Mouse (Mus musculus) midbrain, embryonic 10.5 days (tissue): ENCODE results near the gene Dnah5. TPM values are rescaled to one million over a fixed set of nuclear protein-coding genes. Genes with fewer than 3 reads are reported as not detected.

ENCODE experiments used
- DNase-seq: peaks from one replicate; pipeline ENCODE4 v3.0.0-alpha.2; 2017; ENCODE audit warnings: low spot score
- H3K27ac ChIP-seq: fragments of 300-500 bp; sonication (generic); replicated peaks from 2 replicates; pipeline ENCODE4 v1.5.1; 2016; ENCODE audit warnings: mild to moderate bottlenecking
- H3K27me3 ChIP-seq: fragments of 300-500 bp; sonication (generic); 2 replicates; pipeline ENCODE4 v1.6.1; 2016; ENCODE audit warnings: low read depth, mild to moderate bottlenecking; ENCODE audit not compliant: poor library complexity, severe bottlenecking
- H3K36me3 ChIP-seq: fragments of 300-500 bp; sonication (generic); 2 replicates; pipeline ENCODE4 v1.6.1; 2016; ENCODE audit warnings: mild to moderate bottlenecking, moderate library complexity
- H3K4me1 ChIP-seq: fragments of 300-500 bp; sonication (generic); 2 replicates; pipeline ENCODE4 v1.6.1; 2016
- H3K4me3 ChIP-seq: fragments of 300-500 bp; sonication (generic); 2 replicates; pipeline ENCODE4 v1.5.1; 2016; ENCODE audit warnings: mild to moderate bottlenecking, moderate library complexity
- H3K9me3 ChIP-seq: fragments of 300-500 bp; sonication (generic); replicated peaks from 2 replicates; pipeline ENCODE4 v1.6.1; 2016; ENCODE audit warnings: mild to moderate bottlenecking
- WGBS: fragments of 180-500 bp; shearing (Covaris S2); methylation state at CpG from one replicate; pipeline ENCODE4 v1.1.7; 2016; 5-methylcytosine and 5-hydroxymethylcytosine counted together
- polyA plus RNA-seq: library from polyadenylated mRNA; unstranded; fragments of >200 nt; fragmentation: Nextera tagmentation; extraction: Ambion mirVana; gene quantifications from 2 replicates; pipeline ENCODE4 v1.2.1, GENCODE M21; 2016

Gene Dnah5
- polyA plus RNA-seq, 1 experiment from 2014 or later, result 0.07 TPM

GRCm38 (mm10) chr15:28188361-28189011, 15.1 kb upstream of the Dnah5 start:
- H3K4me1 ChIP-seq, result no peaks in the 10 kb centered on the region
- no peak for DNase-seq
- 79% methylated on average over 11 of the region's 11 CpGs for WGBS
- no peaks in the 10 kb centered on the region for H3K27me3 ChIP-seq
- no peak overlapping the region for H3K4me3 ChIP-seq
- H3K36me3 ChIP-seq, result no peaks in the 10 kb centered on the region
- no peaks in the 10 kb centered on the region for H3K9me3 ChIP-seq
- no peak overlapping the region for H3K27ac ChIP-seq

DNA sequence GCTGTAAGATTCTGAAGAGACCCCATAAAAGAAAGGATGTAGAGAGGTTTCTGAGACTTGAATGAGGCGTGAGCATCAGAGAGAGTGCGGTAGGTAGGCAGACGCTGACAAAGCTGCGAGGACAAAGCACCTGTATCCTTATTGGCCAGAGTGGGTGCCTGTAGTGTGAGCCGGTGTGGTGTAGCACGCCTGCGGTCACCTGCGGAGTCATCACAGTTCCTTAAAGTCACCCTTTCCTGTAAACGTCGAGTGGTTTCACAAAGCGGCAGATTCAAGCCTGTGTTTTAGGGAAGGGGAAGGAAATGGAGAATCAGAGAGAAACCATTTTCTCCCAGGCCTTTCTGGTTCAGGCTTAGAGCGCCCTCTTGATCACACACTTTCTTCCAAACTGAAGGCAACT, 13.9 kb upstream of the Dnah5 start:
- Histone ChIP-seq H3K27ac (no peak overlapping the region), H3K27me3 (no peaks in the 10 kb centered on the region), H3K36me3 (no peaks in the 10 kb centered on the region), H3K4me3 (no peak overlapping the region), H3K4me1 (no peaks in the 10 kb centered on the region), H3K9me3 (no peaks in the 10 kb centered on the region)
- no peak for DNase-seq
- WGBS, result 40% methylated on average over 12 of the region's 12 CpGs

DNA sequence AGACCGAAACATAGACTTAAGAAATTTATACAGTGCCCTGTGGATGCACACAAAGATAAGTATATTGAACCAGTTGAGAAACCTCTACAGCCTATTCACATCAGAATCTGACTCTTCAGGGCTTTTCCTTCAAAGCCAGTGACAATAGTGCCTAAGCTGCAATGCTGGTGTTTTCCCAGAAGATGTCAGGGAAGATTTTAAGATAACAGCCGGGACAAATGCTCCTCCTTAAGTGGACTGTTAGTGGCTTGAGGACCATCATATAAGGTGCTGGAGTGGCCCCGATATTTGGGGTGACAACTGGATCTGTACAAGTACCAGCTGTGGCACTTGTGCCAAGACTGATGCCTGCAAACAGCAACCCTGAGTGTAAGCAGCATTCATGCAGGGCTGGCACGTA, 4.9 kb upstream of the Dnah5 start:
- Histone ChIP-seq H3K27me3 (no peaks in the 10 kb centered on the region), H3K27ac (no peak overlapping the region), H3K9me3 (no peaks in the 10 kb centered on the region), H3K4me3 (no peak overlapping the region), H3K36me3 (no peaks in the 10 kb centered on the region), H3K4me1 (peaks cover 7% of the 10 kb centered on the region)
- WGBS, result 69% methylated on average over 4 of the region's 4 CpGs
- no peak for DNase-seq

DNA sequence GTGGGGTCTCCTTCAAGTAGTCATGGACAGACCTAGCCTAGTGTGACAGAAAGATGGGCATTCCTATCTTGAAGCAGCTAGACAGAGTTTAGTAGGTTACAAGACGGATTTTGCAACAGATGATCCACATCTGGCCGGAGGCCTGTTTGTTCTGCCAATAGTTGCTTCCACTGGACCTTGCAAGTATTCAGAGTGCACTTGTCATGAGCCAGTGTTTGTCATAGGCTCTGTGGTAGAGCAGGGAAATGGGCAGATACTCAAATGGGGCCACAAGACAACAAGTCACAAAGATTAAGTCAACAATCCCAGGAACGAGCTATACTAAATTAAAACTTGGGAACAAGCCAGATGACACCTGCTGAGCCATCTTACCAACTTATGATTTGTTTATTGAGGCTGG, 1.1 kb downstream of the Dnah5 start:
- H3K27ac ChIP-seq, result no peak overlapping the region
- H3K9me3 ChIP-seq, result no peaks in the 10 kb centered on the region
- DNase-seq, result no peak
- H3K4me1 ChIP-seq, result peaks cover 15% of the 10 kb centered on the region
- no peaks in the 10 kb centered on the region; the same call in 1 of the 2 replicates for H3K27me3 ChIP-seq
- WGBS, result 83% methylated on average over 3 of the region's 3 CpGs
- H3K36me3 ChIP-seq, result no peaks in the 10 kb centered on the region
- no peak overlapping the region for H3K4me3 ChIP-seq

DNA sequence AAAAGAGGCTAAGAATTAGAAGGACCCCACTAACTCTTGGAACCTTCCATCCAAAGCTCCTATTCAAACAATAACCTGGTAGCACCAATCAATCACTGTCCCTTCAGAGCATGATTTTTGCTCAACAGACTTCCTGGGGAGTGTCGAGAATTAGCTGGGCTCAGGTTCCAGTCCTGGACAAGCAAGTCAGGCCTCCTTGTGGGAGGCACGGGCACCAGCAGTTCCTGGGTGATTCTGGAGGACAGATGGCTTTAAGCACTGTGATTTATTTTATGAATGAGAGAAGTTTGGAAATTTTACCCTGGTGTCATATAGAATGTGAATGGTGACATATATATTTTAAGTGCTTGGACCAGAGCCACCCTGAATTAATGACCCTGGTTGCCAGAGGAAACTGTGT, 4.0 kb downstream of the Dnah5 start:
- no peaks in the 10 kb centered on the region for H3K9me3 ChIP-seq
- 60% methylated on average over 2 of the region's 2 CpGs for WGBS
- H3K27me3 ChIP-seq, result peaks cover under 1% of the 10 kb centered on the region; the same call in 1 of the 2 replicates
- DNase-seq, result no peak
- H3K4me3 ChIP-seq, result no peak overlapping the region
- H3K36me3 ChIP-seq, result no peaks in the 10 kb centered on the region
- H3K27ac ChIP-seq, result no peak overlapping the region
- H3K4me1 ChIP-seq, result peaks cover 15% of the 10 kb centered on the region

GRCm38 (mm10) chr15:28213057-28213456, 9.5 kb downstream of the Dnah5 start:
- H3K9me3 ChIP-seq, result no peaks in the 10 kb centered on the region
- H3K27ac ChIP-seq, result no peak overlapping the region
- no peaks in the 10 kb centered on the region for H3K36me3 ChIP-seq
- H3K4me1 ChIP-seq, result peaks cover 18% of the 10 kb centered on the region
- H3K4me3 ChIP-seq, result no peak overlapping the region
- no peak for DNase-seq
- H3K27me3 ChIP-seq, result peaks cover 4% of the 10 kb centered on the region; the same call in 1 of the 2 replicates
- WGBS, result 91% methylated on average over 5 of the region's 5 CpGs

GRCm38 (mm10) chr15:28216358-28216757, 12.8 kb downstream of the Dnah5 start:
- H3K9me3 ChIP-seq, result no peaks in the 10 kb centered on the region
- peaks cover 13% of the 10 kb centered on the region for H3K4me1 ChIP-seq
- 45% methylated on average over 8 of the region's 8 CpGs for WGBS
- H3K27me3 ChIP-seq, result peaks cover 4% of the 10 kb centered on the region; the same call in 1 of the 2 replicates
- no peak for DNase-seq
- no peak overlapping the region; the same call in 1 of the 2 replicates for H3K27ac ChIP-seq
- no peaks in the 10 kb centered on the region for H3K36me3 ChIP-seq
- no peak overlapping the region for H3K4me3 ChIP-seq

DNA sequence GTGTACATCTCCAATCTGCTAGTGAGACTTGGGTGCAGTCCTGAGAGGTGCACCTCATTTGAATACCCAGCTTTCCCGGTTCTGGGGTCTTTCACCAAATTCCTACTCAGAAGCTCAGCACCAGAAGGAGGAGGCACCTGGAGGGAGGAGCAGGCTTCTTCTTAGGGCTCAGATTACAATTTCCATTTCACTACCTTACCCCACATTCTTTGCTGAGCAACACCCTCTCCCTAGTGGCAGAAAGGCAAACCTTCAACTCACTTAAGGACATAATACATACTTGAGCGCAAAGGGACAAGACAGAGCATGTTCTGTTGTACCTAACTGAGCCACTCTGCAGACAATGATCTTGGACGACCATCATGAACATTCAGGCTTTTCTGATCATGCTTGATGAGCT, 23.8 kb downstream of the Dnah5 start:
- no peaks in the 10 kb centered on the region for H3K27me3 ChIP-seq
- no peak overlapping the region for H3K4me3 ChIP-seq
- DNase-seq, result no peak
- H3K9me3 ChIP-seq, result no peaks in the 10 kb centered on the region
- 62% methylated on average over 3 of the region's 3 CpGs for WGBS
- H3K27ac ChIP-seq, result no peak overlapping the region
- H3K36me3 ChIP-seq, result no peaks in the 10 kb centered on the region
- no peaks in the 10 kb centered on the region for H3K4me1 ChIP-seq

GRCm38 (mm10) chr15:28260250-28260649, 56.7 kb downstream of the Dnah5 start:
- Histone ChIP-seq H3K27me3 (no peaks in the 10 kb centered on the region), H3K36me3 (no peaks in the 10 kb centered on the region), H3K4me3 (no peak overlapping the region), H3K9me3 (no peaks in the 10 kb centered on the region), H3K27ac (no peak overlapping the region), H3K4me1 (no peaks in the 10 kb centered on the region)
- WGBS, result 86% methylated on average over 1 of the region's 1 CpGs
- no peak for DNase-seq

DNA sequence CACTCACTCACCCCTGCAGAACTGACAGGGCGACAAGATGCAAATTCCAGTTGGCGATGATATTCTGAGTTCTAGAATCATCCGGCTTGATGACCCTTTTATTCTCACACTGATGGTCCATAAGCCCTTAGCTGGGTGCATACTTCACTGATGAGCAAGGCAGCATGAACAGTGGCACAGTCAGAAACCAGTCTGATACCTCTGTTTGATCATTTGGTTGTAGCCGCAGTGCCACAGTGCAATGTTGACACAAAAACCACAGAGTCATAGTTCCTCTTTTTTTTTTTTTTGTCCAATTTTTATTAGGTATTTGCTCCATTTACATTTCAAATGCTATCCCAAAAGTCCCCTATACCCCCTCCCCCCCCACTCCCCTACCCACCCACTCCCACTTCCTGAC, 95.9 kb downstream of the Dnah5 start:
- no peak for DNase-seq
- WGBS, result 90% methylated on average over 4 of the region's 4 CpGs
- H3K27me3 ChIP-seq, result no peaks in the 10 kb centered on the region
- no peak overlapping the region for H3K27ac ChIP-seq
- no peaks in the 10 kb centered on the region for H3K4me1 ChIP-seq
- no peaks in the 10 kb centered on the region for H3K9me3 ChIP-seq
- H3K4me3 ChIP-seq, result no peak overlapping the region
- H3K36me3 ChIP-seq, result no peaks in the 10 kb centered on the region

DNA sequence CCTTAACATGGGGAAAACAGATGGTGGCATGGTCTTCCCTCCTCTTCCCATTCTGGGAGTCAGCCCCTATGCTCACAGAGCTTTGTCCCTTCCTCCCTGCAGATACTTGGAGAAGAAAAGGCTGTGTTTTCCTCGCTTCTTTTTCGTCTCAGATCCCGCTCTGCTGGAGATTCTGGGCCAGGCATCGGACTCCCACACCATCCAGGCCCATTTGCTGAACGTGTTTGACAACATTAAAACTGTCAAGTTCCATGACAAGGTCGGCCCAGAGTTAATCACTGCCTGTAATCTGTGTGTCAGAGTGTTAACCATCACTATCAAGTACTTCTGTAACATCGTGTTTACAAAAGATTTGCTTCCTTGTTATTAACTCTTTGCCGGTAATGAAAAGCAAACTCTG, 103.6 kb downstream of the Dnah5 start:
- Histone ChIP-seq H3K27ac (no peak overlapping the region), H3K27me3 (no peaks in the 10 kb centered on the region), H3K4me1 (no peaks in the 10 kb centered on the region), H3K36me3 (no peaks in the 10 kb centered on the region), H3K9me3 (no peaks in the 10 kb centered on the region), H3K4me3 (no peak overlapping the region)
- 77% methylated on average over 8 of the region's 8 CpGs for WGBS
- no peak for DNase-seq

- no peaks in the 10 kb centered on the region for H3K36me3 ChIP-seq
- no peaks in the 10 kb centered on the region for H3K9me3 ChIP-seq
- no peak overlapping the region for H3K4me3 ChIP-seq
- no peaks in the 10 kb centered on the region for H3K27me3 ChIP-seq
- H3K27ac ChIP-seq, result no peak overlapping the region
- 88% methylated on average over 2 of the region's 2 CpGs for WGBS
- DNase-seq, result no peak
- no peaks in the 10 kb centered on the region for H3K4me1 ChIP-seq
Observed at GRCm38 (mm10) chr15:28307884-28308283, 104.3 kb downstream of the Dnah5 start.

DNA sequence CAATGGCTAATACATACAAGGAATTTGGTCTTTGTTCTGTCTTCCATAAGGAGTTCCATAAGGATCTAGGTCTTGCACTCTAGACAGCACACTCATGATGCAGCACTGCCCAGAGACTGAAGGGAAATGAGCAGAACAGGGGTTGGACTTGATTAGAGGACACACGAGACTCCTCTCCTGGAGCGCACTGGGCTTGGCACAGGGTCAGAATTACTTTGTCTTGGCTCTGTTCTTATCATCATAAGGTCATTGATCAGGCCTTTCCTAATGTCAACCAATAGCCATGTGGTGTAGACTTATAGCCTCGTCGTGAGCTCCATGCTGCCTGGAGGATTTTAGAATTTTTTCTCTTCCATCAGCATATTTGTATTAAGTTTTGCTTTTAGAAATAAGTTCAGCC, 107.0 kb downstream of the Dnah5 start:
- 92% methylated on average over 4 of the region's 4 CpGs for WGBS
- no peak for DNase-seq

DNA sequence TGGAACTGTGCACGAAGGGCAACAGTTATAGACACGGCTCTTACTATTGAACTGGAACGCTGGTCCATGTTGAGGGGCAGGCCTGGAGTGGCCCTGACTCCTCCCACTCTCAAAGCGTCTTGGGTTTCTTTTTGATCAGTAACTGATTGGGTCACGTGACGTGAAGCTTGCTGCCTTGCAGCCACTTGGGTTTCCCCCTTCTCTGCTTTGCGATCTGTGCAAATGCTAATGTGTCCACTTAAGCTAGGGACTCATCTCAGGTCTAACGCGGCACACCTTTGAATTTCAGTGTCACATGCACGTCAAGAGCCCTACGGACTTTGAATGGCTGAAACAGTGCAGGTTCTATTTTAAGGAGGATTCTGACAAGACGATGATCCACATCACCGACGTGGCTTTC, 109.9 kb downstream of the Dnah5 start:
- DNase-seq, result no peak
- Histone ChIP-seq H3K27me3 (no peaks in the 10 kb centered on the region), H3K4me1 (peaks cover 2% of the 10 kb centered on the region; the same call in 1 of the 2 replicates), H3K4me3 (no peak overlapping the region), H3K27ac (no peak overlapping the region), H3K36me3 (no peaks in the 10 kb centered on the region), H3K9me3 (no peaks in the 10 kb centered on the region)
- 84% methylated on average over 14 of the region's 14 CpGs for WGBS

More for the DNA sequence above, 107.0 kb downstream of the Dnah5 start:
- no peaks in the 10 kb centered on the region for H3K36me3 ChIP-seq
- no peaks in the 10 kb centered on the region for H3K4me1 ChIP-seq
- H3K4me3 ChIP-seq, result no peak overlapping the region
- no peaks in the 10 kb centered on the region for H3K9me3 ChIP-seq
- H3K27ac ChIP-seq, result no peak overlapping the region
- H3K27me3 ChIP-seq, result no peaks in the 10 kb centered on the region
